Mouse (Mus musculus) gastrocnemius, adult 8-10 months (tissue): ENCODE measurements around the gene Gdf15. TPM values are rescaled to one million over a fixed set of nuclear protein-coding genes. Genes with fewer than 3 reads are reported as not detected.

Experiments used
- DNase-seq, 2 experiments: peaks; one replicate each; pipeline ENCODE4 v3.0.0; 2022; ENCODE audit warnings: low spot score in 2 of 2
- total RNA-seq, 4 experiments: library from RNA; stranded (reverse); gene quantifications; 2 replicates each; pipeline ENCODE4 v1.2.4; 2022

Gdf15 gene
- total RNA-seq, 4 experiments from 2014 or later = 0.24 TPM; not detected in 3

DNA sequence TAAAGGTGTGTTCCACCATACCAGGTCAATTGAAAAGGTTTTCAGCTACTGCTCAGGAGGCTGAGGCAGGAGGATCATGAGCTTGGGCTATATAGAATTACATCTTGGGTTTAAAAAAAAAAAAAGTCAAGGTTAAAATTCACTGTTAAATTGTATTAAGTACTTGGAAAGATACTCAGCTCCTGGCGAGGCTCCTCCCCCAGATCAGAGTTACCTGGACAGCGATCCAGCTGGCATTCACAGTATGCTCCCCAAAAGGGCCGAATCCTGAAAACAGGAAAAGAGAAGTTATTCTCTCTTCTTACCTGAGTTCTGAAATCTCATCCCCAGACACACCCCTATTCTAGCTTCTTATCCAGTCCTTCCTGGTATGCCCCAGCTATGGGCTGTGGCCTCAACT is 25.0 kb upstream of the Gdf15 start:
- no peak for DNase-seq

DNA sequence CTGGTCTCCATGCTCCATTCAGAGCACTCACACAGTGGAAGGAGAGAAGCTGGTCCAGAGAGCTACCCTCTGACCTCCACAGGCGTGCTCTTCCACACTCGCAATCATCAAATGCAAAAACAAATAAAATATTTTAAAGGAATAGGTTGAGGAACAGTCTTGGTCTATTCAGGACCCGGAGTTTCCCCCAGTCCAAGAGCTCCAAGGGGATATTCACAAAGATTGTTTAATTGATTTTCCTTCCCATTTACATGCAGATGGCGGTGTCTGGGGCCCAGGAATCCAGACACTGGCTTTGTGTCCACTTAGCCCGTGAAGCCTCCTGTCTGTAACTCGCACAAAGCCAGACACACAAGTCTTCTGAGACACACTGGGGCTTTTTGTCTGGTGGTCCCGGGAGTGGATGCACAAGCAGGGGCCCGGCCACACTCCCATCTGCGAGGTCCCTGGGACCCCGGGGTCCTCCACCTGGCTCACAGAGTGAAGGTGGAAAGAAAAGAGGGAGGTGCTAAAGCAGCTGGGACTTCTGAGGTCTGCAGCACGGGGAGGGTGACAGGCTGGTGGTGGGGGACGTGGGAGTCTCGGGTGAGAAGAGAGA is 24.0 kb upstream of the Gdf15 start:
- no peak for DNase-seq

DNA sequence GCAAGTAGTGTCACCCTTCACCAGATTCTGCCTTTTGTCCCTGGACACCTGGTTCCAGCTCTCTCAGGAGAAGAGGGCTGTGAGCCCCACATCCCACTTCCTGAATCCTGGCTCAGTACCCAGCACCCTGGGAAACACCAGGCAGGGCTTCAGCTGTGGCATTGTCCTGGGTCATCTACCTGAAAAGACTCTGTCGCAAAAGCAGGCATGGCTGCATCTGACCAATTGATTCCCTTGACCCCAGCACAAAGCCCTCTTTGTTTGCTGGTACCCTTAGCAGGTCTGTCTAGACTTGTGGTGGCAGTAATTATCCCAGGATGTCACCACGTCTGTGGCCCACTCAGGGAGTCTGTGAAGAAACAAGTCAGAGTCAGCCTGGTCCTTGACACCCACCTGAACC is 23.2 kb upstream of the Gdf15 start:
- DNase-seq = no peak

DNA sequence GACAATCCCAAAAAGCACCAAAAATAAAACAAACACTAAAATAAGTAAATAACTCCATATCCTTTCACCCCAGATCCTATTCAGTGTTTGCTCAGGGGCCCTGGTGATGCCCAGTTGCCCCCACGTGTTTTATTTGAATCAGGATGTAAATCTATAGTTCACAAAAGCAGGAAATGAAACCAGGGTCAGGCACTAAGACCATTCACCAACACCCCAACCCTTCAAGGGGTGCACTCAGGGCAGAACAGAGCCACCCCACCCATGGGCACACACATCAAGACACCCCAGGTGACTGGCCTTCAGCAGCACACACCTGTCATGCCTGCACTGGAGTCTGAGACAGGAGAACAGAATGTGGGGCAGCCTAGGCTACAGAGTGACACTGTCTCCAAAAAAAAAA is 21.9 kb upstream of the Gdf15 start:
- no peak for DNase-seq

DNA sequence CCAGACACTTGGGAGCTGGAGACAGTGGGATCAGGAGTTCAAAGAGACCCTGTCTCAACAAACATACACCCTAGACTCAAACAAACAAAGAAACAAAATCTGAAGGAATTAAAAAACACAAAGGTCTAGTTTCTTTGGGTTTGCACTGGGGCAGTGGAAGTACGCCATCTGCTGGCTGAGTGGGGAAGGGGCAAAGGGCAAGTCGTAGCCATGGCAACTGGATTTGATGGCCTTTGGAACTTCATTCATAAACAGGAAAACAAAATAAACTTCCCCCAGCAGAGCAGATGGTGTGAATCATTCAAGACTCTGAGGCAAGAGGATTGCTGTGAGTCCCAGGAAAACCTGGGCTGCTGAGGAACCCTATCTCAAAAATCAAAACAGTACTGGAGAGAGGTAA is 21.0 kb upstream of the Gdf15 start:
- DNase-seq = no peak

DNA sequence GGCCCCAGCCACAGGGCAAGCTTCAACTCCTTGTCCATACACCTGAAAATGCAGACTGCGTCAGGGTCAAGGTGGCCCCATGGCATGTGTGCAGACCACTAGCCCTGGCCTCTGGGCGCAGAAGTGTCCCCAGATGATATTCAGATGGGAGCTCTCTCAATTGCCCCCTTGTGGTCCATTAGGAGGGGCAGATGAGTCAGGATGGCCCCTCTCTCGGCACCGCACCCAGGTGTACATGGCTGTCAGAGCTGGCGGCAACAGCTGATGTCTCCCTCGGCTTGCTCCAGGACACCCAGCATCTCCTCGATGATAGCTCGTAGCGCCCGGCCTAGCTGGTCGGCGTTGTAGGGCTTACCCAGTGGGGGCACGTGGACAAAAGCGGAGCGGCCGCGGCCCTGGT is 18.1 kb upstream of the Gdf15 start:
- no peak for DNase-seq

DNA sequence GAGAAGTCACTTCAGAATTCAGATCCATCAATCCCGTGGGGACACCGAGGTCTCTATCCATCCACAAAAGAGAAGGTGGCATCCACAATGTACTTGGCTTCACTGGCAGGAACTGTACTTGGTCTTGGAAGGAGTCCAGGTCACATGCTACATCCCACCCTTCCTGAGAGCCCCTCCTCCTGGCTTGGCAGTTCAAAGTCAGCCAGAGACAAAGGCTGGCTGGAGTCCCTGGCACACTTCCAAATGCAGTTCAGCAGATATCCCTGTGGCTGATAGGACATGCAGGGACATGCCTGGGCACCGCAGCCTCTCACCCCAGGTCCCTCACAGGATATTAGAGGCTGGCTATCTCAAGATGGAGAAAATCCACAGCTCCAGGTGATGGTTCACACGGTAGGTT is 17.1 kb upstream of the Gdf15 start:
- DNase-seq = no peak

DNA sequence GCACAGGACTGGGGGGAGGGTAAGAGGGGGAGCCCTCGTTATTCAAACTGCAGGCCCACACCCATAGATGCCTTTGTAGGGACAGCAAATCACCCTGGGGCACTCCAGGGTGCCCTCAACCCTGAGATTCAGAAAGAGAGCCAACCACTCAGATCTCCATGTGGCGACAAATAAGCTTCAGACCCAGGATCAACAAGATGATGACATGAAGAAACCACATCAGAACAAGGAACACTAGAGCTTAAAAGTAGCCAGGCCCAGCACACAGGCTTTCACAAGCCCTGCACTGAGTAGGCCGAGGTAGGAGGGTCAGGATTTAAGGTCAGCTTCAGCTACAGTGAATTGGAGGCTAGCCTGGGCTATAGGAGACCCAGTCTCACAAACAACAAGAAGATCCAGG is 16.7 kb upstream of the Gdf15 start:
- DNase-seq = no peak

DNA sequence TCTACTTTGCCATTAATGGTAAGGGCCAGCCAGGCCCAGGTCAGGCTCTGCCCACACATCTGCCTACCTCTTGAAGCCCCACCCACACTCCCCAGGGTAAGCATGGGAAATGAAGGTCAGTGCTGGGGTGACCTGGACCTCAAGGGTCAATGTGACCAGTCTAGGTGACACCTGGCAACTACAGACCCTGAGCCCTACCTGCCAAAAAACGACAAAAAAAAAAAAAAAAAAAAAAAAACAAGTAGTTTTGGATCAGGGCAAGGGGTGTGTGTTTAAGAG is 15.8 kb upstream of the Gdf15 start:
- no peak for DNase-seq

DNA sequence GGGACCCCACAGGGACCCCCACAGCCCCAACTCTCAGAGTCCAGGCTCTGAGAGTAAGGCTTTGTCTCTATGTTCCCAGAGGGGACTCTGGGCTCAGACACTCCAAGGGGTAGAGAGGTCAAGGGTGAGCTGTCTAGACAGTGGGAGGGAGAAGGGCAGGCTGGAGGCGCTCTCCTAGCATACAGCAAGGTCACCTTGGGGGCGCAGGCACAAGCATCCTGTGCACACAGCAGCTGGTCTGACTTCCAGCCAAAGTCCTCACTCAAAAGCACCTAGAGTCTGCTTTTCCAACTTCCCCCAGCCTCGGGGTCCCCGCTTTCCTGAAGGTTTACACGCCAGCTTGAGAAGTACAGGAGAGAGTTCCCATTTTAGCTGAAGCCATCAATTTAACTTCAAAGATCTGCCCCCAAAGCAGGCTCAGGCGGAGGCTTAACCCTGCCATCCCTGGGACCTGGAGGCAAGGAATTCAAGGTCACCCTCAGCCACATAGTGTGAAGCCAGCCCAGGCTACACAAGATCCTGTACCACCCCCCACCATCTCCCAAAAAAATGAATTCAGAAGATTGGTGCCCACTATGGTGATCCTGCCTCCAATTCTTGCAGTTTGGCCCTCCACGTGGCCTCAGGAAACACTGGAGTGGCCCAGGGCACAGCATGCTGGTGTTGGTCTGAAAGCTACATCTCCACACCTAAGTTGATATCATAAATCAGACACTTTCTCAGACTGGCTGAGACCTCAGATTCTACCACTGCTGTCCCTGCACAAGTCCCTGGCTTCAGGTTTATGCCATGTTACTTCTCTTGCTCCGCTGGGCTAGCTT is 15.3 kb upstream of the Gdf15 start:
- DNase-seq = no peak

DNA sequence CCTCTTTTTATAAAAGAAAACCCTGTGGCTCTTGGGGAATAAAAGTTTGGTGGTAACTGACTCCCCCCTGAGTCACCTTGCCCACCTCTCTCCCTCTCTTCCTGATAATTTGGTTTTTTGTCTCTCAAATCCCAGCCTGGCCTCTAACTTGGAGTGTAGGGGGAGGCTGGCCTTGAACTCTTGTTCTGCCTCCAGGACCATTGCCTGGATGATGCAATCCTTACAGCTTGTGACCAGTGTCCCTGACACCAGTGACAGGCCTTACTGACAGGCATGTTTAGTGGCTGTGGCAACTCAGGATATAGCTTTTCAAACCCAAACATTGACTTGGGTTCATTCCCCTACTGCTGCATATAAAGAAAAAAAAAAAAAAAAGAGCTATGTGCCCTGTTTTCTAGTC is 14.5 kb upstream of the Gdf15 start:
- no peak for DNase-seq

DNA sequence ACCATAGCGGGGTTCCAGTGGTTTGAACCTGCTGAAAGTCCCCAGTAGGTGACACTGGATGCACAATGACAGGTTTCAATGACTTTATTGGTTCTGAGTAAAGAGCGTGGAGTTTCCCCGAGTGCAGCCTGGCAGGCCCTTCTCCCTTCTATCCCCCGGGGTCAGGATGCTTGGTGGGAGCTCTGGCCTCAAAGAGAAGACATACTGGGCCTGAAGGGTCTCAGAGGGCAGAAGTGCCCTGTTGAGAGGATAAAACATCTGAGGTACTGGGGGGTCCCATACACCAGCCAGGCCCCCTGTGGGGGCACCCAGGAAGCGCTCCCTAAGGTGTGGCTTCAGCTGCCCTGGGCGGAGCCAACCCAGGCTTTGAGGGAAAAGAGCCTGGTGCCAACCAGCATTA is 14.1 kb upstream of the Gdf15 start:
- DNase-seq = no peak

DNA sequence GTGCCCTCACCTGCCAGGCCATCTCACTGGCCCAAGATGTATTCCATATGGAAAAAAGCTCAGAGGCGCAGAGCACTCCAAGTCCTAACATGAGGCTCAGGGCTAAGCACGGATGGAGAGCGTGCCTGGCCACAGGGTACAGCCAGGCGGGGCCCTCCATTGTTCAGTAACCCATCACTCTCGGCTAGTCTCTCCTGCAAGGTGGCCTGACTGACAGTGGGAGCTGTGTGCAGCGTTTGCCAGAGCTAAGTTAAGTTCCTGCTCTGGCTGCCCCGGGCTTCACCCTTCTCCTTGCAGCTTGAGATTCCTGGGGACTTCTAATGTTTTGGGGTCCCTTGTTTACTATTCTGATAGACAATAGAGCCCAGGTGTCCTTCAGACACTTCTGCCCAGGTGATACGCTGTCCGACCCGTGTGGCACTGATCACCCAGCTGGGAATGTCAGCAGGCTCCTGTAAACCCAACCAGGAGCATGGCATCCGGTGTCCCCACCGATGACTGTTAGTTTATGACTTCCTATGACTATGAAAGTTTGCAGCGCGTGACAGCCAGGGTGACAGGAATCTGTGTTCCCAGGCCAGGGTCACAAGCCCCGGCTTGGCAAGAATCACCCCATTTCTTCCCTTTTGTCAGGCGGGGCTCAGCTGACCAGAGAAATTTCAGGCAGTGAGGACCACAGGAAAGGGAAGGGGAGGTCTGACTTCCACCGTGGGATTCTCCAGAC is 13.4 kb upstream of the Gdf15 start:
- no peak for DNase-seq

DNA sequence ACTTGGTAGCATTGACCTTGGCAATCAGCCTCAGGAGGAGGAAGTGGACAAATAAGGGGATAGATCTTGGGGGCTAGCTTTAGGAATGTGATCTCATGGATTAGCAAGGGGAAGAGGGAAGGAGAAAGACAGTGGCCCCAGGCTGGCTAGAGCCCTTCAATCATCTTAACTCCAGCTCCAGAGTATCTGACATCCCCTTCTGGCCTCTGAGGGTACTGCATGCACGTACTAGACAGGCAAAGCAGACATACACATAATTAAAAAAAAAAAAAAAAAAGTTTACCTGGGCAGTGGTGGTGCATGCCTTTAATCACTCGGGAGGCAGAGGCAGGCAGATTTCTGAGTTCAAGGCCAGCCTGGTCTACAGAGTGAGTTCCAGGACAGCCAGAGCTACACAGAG is 11.8 kb upstream of the Gdf15 start:
- DNase-seq = no peak

DNA sequence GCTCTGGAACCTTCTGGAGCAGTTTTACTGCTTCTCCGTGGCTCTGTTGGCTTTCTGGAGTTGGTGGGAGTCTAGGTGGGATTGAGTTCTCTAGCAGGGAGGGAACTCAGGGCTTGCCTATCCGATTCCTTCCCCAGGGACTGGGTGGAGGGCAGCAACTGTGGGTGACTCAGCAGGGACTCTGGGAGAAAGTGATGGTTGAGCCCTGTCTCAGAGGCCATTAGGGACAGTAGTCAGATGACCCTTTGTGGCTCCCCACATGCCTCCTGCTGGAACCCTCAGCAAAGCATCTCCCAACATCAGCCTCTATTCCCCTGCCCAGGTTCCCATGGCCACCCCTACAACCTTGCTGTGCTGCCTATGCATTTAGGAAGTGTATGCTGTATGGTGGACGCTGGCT is 10.8 kb upstream of the Gdf15 start:
- DNase-seq = no peak

DNA sequence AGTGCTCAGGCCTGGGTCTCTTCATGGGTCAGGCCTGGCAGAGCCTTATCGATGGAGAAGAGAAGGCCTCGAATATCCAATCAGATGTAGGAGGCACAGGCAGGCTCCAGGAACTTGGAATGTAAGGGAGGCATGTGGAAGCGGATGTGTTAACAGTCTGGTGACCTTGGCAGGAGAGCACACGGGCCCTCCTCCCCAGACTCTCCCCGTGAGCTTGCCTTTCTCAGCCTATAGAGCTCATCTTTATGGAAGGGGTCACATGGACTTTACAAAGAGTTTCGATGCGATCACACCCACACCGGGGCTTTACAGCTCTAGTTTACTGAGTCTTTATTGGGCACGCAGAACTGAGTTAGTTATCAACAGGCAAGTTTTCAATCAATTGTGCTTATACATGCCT is 6.5 kb upstream of the Gdf15 start:
- DNase-seq = no peak

DNA sequence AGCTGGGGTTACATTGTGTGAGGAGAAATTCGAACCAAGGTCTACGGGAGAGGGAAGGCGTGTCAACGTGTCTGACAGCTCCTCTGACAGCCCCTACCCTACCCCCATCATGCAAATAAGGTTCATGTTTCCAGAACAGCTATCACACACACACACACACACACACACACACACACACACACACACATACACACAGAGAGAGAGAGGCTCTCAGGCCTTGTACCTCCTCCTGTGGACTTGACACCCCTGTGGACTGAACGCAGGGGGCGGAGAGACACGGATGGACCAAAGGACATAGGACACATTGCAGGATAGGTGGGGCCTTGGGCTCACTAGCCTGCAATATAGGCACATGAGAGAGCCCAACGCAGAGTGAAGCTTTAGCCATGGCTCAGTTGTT is 4.6 kb upstream of the Gdf15 start:
- DNase-seq = no peak

DNA sequence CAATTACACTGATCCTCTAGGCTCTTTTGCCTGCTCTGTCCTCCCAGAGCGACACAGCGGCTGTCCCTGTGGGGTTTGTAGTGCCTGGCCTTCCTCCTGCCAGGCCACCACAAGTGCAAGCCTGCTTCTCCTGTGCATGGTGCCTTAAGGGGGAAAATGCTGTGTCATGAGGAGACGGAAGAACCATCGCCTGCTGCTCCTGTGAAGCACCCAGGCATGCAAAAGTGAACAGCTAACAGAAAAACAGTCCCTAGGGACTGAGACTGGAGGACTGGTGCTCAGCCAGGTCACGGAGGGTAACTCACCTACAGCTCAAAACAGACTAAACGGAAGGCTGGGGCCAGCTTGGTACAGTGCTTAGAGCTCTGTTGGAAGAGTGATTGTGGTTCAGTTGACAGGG is 3.3 kb upstream of the Gdf15 start:
- no peak for DNase-seq

DNA sequence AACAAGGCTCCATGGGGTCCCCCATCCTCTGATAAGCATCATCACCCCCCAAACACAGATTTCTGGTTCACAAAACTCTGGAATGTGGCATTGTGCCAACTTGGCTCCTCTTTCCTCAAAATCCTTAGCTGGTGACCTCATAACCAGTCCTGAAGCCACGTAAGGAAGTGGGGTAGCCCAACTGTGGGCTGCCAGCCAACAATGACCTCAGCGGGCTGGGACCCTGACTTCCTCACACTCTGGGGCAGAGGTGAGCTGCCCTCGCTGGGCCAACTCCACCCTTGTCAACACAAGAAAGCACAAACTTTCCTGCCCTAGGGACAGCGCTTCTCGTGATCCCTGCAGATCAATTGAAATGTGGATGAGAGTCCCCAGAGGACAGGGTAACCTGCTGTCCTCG is 1.8 kb upstream of the Gdf15 start:
- peak; percentile 41 to 46 for DNase-seq

DNA sequence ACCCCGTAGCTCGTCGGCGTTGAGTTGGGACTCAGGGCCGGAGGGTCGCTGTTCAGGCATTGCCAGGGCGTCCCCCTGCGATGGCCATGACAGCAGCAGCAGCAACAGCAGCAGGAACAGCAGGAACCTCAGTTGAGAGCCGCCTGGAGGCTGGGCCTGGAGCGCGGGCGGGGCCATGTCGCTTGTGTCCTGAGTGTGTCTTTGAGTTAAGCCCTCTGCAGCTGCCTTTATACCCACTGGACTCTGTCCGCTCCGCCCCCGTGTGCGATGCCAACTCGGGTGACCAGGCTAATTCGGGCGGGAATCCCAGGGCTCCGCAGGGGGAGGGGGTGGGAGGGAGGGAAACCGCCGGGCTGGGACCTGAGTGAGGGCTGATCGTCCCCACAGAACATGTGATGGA is 820 bp downstream of the Gdf15 start:
- DNase-seq = no peak

DNA sequence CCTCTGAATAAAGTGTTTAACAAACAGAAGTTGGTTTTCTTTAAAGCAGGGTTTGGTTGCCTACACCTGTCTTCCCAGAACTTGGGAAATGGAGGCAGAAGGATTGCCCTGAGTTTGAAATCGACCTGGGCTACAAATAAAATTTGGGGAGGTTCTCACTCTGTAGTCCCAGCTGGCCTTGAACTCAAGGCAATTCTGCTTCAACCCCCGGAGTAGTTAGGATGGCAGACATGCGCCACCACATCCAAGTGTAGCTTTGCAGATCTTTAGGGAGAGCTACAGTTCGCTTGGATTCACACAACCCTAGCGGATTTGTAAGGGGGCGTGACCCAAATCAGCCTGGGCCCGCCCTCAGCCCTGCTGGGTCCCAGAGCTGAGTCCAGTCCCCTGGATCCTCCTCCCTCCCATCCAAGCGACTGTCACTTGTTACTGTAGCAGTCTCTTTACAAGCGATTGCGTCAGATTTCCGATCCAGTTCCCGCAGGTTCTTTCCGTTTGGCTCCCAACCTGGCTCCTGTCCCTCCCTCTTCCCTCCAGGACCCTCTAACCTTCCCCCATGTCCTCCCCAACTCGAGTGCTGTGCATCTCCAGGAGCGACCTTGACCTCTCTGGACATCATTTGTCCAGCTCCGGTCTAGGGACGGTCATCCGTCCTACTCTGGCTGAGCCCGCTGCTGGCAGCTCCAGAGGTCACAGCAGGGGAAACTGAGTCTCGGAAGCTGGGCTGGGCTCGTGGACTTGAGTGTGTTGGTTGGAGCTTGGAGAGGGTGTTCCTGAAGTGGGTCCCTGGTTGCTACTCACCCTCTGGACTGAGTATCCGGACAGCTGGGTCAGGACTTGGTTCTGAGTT is 1.5 kb downstream of the Gdf15 start:
- peak in 1 of 2 experiments; percentile 58 for DNase-seq
